Mouse (Mus musculus) embryonic facial prominence, embryonic 15.5 days (tissue): ENCODE data around the gene Slc9a7. TPM values are rescaled to one million over a fixed set of nuclear protein-coding genes. Genes with fewer than 3 reads are reported as not detected.

Experiments used
- polyA plus RNA-seq: library from polyadenylated mRNA; unstranded; fragments of >200 nt; fragmentation: Nextera tagmentation; extraction: Ambion mirVana; gene quantifications from 2 replicates; pipeline ENCODE4 v1.2.1, GENCODE M21; 2015

Gene Slc9a7
- polyA plus RNA-seq, 1 experiment from 2014 or later = 1.5 TPM

Other genes with a start within 250 kb of the Slc9a7 start
- gene Chst7, start 232.2 kb downstream of the Slc9a7 start, polyA plus RNA-seq = 4.6 and 4.8 TPM in 2 replicates
- 16.3 TPM in 2 replicates for gene Rp2, start 72.7 kb upstream of the Slc9a7 start, polyA plus RNA-seq
- 4.8 and 5.3 TPM in 2 replicates for gene Jade3, start 133.9 kb upstream of the Slc9a7 start, polyA plus RNA-seq